Mouse (Mus musculus) olfactory bulb, adult 2 months (tissue): Measurements from ENCODE around the gene Efcab12.

Source experiments
- CTCF ChIP-seq: fragments of 200-500 bp; IDR thresholded peaks from 2 replicates; pipeline ENCODE4 v1.5.1; 2012; ENCODE audit warnings: low read depth, mild to moderate bottlenecking, low read length, moderate library complexity; ENCODE audit not compliant: insufficient read depth
- POLR2A ChIP-seq: fragments of 200-500 bp; IDR thresholded peaks from 2 replicates; pipeline ENCODE4 v1.6.1; 2012; ENCODE audit warnings: mild to moderate bottlenecking, low read depth, low read length, moderate library complexity; ENCODE audit not compliant: insufficient read depth

DNA sequence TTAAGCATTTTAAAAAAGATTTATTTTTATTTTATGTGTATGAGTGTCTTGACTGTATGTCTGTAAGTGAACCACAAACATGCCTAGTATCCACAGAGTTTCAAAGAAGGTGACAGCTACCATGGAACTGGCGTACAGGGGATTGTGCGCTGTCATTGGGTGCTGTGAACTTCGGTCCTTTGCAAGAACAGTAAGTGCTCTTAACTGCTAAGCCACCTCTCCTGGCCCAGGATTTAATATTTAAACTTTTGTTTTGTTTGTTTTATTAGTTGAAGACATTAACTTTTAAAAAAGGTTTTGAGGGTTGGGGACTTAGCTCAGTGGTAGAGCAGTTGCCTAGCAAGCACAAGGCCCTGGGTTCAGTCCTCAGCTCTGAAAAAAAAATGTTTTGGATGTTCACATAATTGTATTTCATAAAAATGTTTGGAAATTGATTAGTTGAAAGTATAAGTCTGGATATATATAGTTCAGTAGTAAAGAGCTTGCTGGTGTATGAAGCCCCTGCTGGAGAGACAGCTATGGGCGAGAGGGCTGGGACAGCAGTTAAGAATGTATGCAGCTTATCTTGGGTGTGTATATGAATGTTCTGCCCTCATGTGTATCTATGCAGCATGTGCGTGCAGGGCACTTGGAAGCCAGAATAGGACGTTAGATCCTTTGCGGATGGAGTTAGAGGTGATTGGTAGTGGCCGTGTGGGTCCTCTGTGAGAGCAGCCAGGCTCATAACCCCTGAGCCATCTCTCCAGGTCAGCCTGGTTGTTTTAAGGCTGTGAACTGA lies 16.8 kb downstream of the Efcab12 start:
- TF ChIP-seq CTCF (no peak), POLR2A (no peak)
